Mouse (Mus musculus): ENCODE measurements around the gene Mfsd12.

DNA sequence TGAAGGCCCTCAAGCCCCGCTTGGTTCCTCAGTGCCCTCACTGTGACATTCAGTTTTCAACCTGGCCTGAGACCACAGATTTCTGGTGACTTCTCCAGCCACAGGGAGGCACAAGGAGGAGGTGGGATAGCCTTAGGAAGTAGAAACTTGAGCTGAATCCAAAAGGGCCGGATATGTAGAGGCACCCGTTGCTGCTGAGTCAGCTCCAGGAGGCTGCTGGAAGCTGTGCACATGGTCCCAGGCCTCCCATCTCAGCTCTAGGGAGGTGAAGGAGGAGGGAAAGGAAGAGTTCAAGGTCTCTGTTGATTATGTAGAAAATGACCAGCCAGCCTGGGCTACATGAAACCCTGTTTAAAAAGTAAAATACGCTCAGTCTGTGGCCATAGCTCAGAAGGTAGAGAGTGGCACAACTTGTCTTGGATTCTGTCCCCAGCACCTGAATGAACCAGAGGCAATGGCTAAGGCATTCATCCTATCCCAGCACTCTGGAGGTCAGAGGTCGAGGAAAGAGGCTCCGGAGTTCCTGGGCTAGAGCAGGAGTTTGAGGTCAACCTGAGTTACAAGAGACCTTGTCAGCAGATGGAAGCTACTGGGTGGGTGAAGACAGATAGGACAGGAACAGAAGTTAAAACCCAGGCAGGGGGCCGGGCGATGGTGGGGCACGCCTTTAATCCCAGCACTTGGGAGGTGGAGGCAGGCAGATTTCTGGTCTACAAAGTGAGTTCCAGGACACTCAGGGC, 2.4 kb upstream of the Mfsd12 start:
- TF ChIP-seq CTCF (conservative IDR thresholded peaks at IDR 0.05; ENCODE audit: low read length) (no peak), NANOG (IDR thresholded peaks at IDR 0.05; ENCODE audit: borderline replicate concordance, low read length) (no peak), POU5F1 (IDR thresholded peaks at IDR 0.05; ENCODE audit: borderline replicate concordance, low read length) (no peak)
